25 mouse cellular contexts compared by ENCODE assay signal in the genomic region with DNA sequence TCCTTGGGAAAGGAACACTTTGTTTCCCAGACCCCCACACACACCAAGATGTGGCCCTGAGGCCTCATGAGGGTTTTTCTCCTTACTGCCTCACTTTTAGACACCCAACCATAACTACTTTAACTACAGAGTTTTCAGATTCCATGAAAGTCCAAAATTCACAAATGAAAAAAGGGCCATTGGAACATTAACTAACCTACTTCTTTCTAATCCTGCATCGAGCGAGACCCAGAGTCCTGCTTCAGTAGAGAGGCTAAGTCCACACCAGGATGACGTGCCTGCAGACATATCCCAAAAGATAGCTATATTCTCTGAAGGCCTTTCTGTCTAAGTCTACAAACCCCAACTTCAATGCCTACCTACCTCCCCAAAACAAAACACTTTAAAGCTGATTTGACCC. TPM values are rescaled to one million over a fixed set of nuclear protein-coding genes. Genes with fewer than 3 reads are reported as not detected.
DNase-seq lines count a peak whose midpoint lies in the region; ATAC-seq and TF ChIP-seq lines count a peak whose summit lies in the region.
"Had no signal": no experiment of that assay in that cellular context is flagged by ENCODE, and none has a peak within 500 bp of the region (broad histone marks: within the 10 kb centered on the region; RNA-seq: fewer than 3 reads in every experiment).

No protein-coding gene starts in this region.

- no peak for ATAC-seq in heart, embryonic 11.5 days (replicated peaks; ENCODE audit: insufficient number of reproducible peaks, low FRiP score, low TSS enrichment)
- ATAC-seq in heart, embryonic 16.5 days (replicated peaks; ENCODE audit: extremely low read depth, insufficient read depth, low FRiP score): no peak
- ATAC-seq in liver, postnatal 0 days: no peak
- ATAC-seq: CD4-positive, CD25-positive, alpha-beta regulatory T cell, adult 4 months; forebrain, embryonic 15.5 days; hindbrain, embryonic 16.5 days; midbrain, embryonic 13.5 days had no signal

- no peak overlapping the region for H3K4me3 ChIP-seq in heart, embryonic 11.5 days (ENCODE audit: low read depth, low read length)
- H3K4me3 ChIP-seq in heart, embryonic 16.5 days (ENCODE audit: low read length): no peak overlapping the region
- no peak overlapping the region for H3K4me3 ChIP-seq in liver, adult 2 months (ENCODE audit: insufficient read depth, low read depth, low read length)
- H3K4me3 ChIP-seq in liver, postnatal 0 days (ENCODE audit: low read depth, low read length): no peak overlapping the region
- H3K4me3 ChIP-seq: embryonic facial prominence, embryonic 13.5 days; forebrain, embryonic 10.5 days; forebrain, embryonic 15.5 days; layer of hippocampus, adult 2 months; left cerebral cortex, adult 2 months; limb, embryonic 12.5 days; midbrain, embryonic 13.5 days; neural tube, embryonic 13.5 days had no signal

- H3K9me3 ChIP-seq in heart, embryonic 11.5 days (replicated peaks; ENCODE audit: control insufficient read depth, low read length): no peaks in the 10 kb centered on the region
- no peaks in the 10 kb centered on the region for H3K9me3 ChIP-seq in heart, embryonic 16.5 days (replicated peaks; ENCODE audit: control insufficient read depth, low read length)
- no peaks in the 10 kb centered on the region for H3K9me3 ChIP-seq in liver, postnatal 0 days (ENCODE audit: low read length)
- H3K9me3 ChIP-seq: embryonic facial prominence, embryonic 13.5 days; forebrain, embryonic 10.5 days; forebrain, embryonic 15.5 days; limb, embryonic 12.5 days; midbrain, embryonic 13.5 days; neural tube, embryonic 13.5 days had no signal

- H3K4me2 ChIP-seq in heart, embryonic 11.5 days: no peak overlapping the region
- 0 out of 2 replicates have a peak overlapping the region, but pooled peaks have one; percentile 4 for H3K4me2 ChIP-seq in heart, embryonic 16.5 days (ENCODE audit: low read depth, low read length)
- H3K4me2 ChIP-seq in liver, postnatal 0 days (ENCODE audit: low read depth, low read length): no peak overlapping the region
- H3K4me2 ChIP-seq: embryonic facial prominence, embryonic 13.5 days; forebrain, embryonic 15.5 days; limb, embryonic 12.5 days; liver, embryonic 11.5 days; midbrain, embryonic 13.5 days; neural tube, embryonic 13.5 days had no signal

- H3K27ac ChIP-seq in heart, embryonic 11.5 days (ENCODE audit: low read depth, low read length): 0 out of 2 replicates have a peak overlapping the region, but pooled peaks have one; percentile 15
- peak overlapping the region; percentile 2 for H3K27ac ChIP-seq in heart, embryonic 16.5 days (ENCODE audit: low read length)
- peak overlapping the region; percentile 59 for H3K27ac ChIP-seq in liver, adult 2 months (replicated peaks; ENCODE audit: insufficient read depth, low read depth, low read length)
- no peak overlapping the region for H3K27ac ChIP-seq in liver, postnatal 0 days (ENCODE audit: low read depth)
- H3K27ac ChIP-seq: embryonic facial prominence, embryonic 13.5 days; forebrain, embryonic 10.5 days; forebrain, embryonic 15.5 days; layer of hippocampus, adult 2 months; left cerebral cortex, adult 2 months; limb, embryonic 12.5 days; midbrain, embryonic 13.5 days; neural tube, embryonic 13.5 days had no signal

- H3K79me2 ChIP-seq in liver, adult 2 months (ENCODE audit: control insufficient read depth, insufficient read depth, low read length): peaks cover 61% of the 10 kb centered on the region

- peaks cover 82% of the 10 kb centered on the region for H3K4me1 ChIP-seq in heart, embryonic 11.5 days (ENCODE audit: control insufficient read depth, insufficient read depth, low read length)
- H3K4me1 ChIP-seq in heart, embryonic 16.5 days (ENCODE audit: control insufficient read depth, insufficient read depth, low read length): peaks cover 78% of the 10 kb centered on the region
- H3K4me1 ChIP-seq in liver, adult 2 months (ENCODE audit: control insufficient read depth, insufficient read depth, low read length): peaks cover 63% of the 10 kb centered on the region
- peaks cover 71% of the 10 kb centered on the region for H3K4me1 ChIP-seq in liver, postnatal 0 days (ENCODE audit: insufficient read depth)

- H3K36me3 ChIP-seq in heart, embryonic 11.5 days (ENCODE audit: control insufficient read depth, insufficient read depth, low read length): no peaks in the 10 kb centered on the region
- no peaks in the 10 kb centered on the region for H3K36me3 ChIP-seq in heart, embryonic 16.5 days (ENCODE audit: control insufficient read depth, insufficient read depth)
- no peaks in the 10 kb centered on the region for H3K36me3 ChIP-seq in liver, adult 2 months (ENCODE audit: control insufficient read depth, insufficient read depth, low read length)
- no peaks in the 10 kb centered on the region for H3K36me3 ChIP-seq in liver, postnatal 0 days (replicated peaks; ENCODE audit: insufficient read depth, low read length)
- H3K36me3 ChIP-seq: embryonic facial prominence, embryonic 13.5 days; forebrain, embryonic 15.5 days; limb, embryonic 12.5 days; midbrain, embryonic 13.5 days; neural tube, embryonic 13.5 days had no signal

- 89% methylated on average over 3 of the region's 3 CpGs for WGBS in heart, embryonic 11.5 days (ENCODE audit: insufficient replicate concordance)
- 78% methylated on average over 3 of the region's 3 CpGs for WGBS in heart, embryonic 16.5 days
- 24% methylated on average over 3 of the region's 3 CpGs for WGBS in liver, adult 2 months
- WGBS in liver, postnatal 0 days (ENCODE audit: insufficient replicate concordance): 77% methylated on average over 3 of the region's 3 CpGs

- no peaks in the 10 kb centered on the region for H3K27me3 ChIP-seq in heart, embryonic 11.5 days (ENCODE audit: control insufficient read depth, insufficient read depth, low read length)
- no peaks in the 10 kb centered on the region for H3K27me3 ChIP-seq in heart, embryonic 16.5 days (ENCODE audit: control insufficient read depth, insufficient read depth, low read length)
- no peaks in the 10 kb centered on the region for H3K27me3 ChIP-seq in liver, adult 2 months (ENCODE audit: control insufficient read depth, insufficient read depth, low read length)
- H3K27me3 ChIP-seq in liver, postnatal 0 days (ENCODE audit: insufficient read depth, low read length): no peaks in the 10 kb centered on the region
- H3K27me3 ChIP-seq: embryonic facial prominence, embryonic 13.5 days; forebrain, embryonic 15.5 days; limb, embryonic 12.5 days; midbrain, embryonic 13.5 days; neural tube, embryonic 13.5 days had no signal

- no peak overlapping the region for H3K9ac ChIP-seq in heart, embryonic 11.5 days (ENCODE audit: low read depth, low read length)
- H3K9ac ChIP-seq in heart, embryonic 16.5 days (ENCODE audit: low read length): no peak overlapping the region
- 0 out of 2 replicates have a peak overlapping the region, but pooled peaks have one; percentile 14 for H3K9ac ChIP-seq in liver, adult 2 months (ENCODE audit: low read depth, low read length)
- no peak overlapping the region for H3K9ac ChIP-seq in liver, postnatal 0 days (replicated peaks)
- H3K9ac ChIP-seq: embryonic facial prominence, embryonic 13.5 days; forebrain, embryonic 15.5 days; limb, embryonic 12.5 days; midbrain, embryonic 13.5 days; neural tube, embryonic 13.5 days had no signal

- intact Hi-C loops in heart, postnatal 14 days (cut with DNase I): no loop called here

- no peak for DNase-seq in heart, postnatal 14 days
- no peak for DNase-seq in heart, postnatal 4 days
- peak; percentile 69 for DNase-seq in liver, adult 2 months (ENCODE audit: extremely low read depth, low read depth, low spot score)
- no peak for DNase-seq in liver, postnatal 0 days
- DNase-seq in thymus, adult 18-20 months: no peak
- DNase-seq: adrenal gland, postnatal 14 days; cerebellum, adult 18-20 months; cerebellum, postnatal 10 days; kidney, adult 18-20 months; kidney, postnatal 14 days; thymus, postnatal 4 days had no signal

- no peak for TF ChIP-seq CTCF in liver, adult 2 months (IDR thresholded peaks at IDR 0.05; ENCODE audit: low read depth, low read length)
- no peak for TF ChIP-seq CTCF in liver, postnatal 0 days (IDR thresholded peaks at IDR 0.05; ENCODE audit: low read depth)

- TF ChIP-seq EP300 in liver, postnatal 0 days (IDR thresholded peaks at IDR 0.05; ENCODE audit: low read depth): no peak

- TF ChIP-seq POLR2A in liver, adult 2 months (IDR thresholded peaks at IDR 0.05; ENCODE audit: extremely low read depth, insufficient read depth, low read length): no peak

RNA-seq across cellular contexts. Expression of a gene that starts 4.8 kb away (rescaled TPM):
- 51.4 and 57.6 TPM in 2 replicates for polyA plus RNA-seq in heart, embryonic 11.5 days (2014; fragmentation: Nextera tagmentation; extraction: Ambion mirVana)
- 100 to 1,000 TPM; 209 to 221 TPM for total RNA-seq in heart, postnatal 14 days (2021)
- polyA plus RNA-seq in heart, embryonic 16.5 days (2015; fragmentation: Nextera tagmentation; extraction: Ambion mirVana): 61.4 and 66.8 TPM in 2 replicates
- total RNA-seq in heart, postnatal 4 days (2021): 100 to 1,000 TPM; 206 to 226 TPM
- total RNA-seq in liver, adult 2 months (2014; rRNA removed): 29.5 and 30.0 TPM in 2 replicates
- 45.1 and 45.4 TPM in 2 replicates for polyA plus RNA-seq in liver, adult 2 months (2012; rRNA removed)
- polyA plus RNA-seq in liver, postnatal 0 days (2015; fragmentation: Nextera tagmentation; extraction: Ambion mirVana): 18.3 and 19.6 TPM in 2 replicates

RNA-seq across cellular contexts. Expression of a gene that starts 45.3 kb away (rescaled TPM):
- polyA plus RNA-seq in heart, embryonic 11.5 days (2014; fragmentation: Nextera tagmentation; extraction: Ambion mirVana): 3.7 and 4.0 TPM in 2 replicates
- total RNA-seq in heart, postnatal 14 days (2021): under 1 TPM; 0.37 to 0.53 TPM
- polyA plus RNA-seq in heart, embryonic 16.5 days (2015; fragmentation: Nextera tagmentation; extraction: Ambion mirVana): 1.8 and 2.1 TPM in 2 replicates
- total RNA-seq in heart, postnatal 4 days (2021): 1 to 10 TPM; 1.2 to 1.7 TPM
- total RNA-seq in liver, adult 2 months (2014; rRNA removed): 0.87 and 1.3 TPM in 2 replicates
- polyA plus RNA-seq in liver, adult 2 months (2012; rRNA removed): 0.50 and 0.73 TPM in 2 replicates
- polyA plus RNA-seq in liver, postnatal 0 days (2015; fragmentation: Nextera tagmentation; extraction: Ambion mirVana): 9.5 and 10.3 TPM in 2 replicates
- total RNA-seq: gastrocnemius, adult 18-20 months had no signal
